22 mouse cellular contexts compared by ENCODE assay signal in the genomic region with DNA sequence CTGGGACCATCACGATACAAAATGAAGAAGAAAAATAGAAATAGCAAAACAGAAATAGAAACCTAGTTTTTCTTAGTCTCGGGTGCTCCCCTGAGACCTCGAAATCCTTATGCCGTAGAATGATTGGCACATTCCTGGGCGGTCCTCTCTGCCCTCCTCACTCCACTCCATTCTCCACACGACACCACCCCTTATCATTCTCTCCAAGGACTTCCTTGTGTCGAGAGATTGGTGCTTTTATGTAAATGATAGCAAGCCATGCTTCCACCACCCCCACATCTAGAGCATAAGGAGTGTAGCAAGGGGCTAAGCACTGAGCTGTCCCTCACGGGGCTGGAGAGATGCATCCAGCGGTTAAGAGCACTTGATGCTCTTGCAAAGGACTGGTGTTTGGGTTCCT.
A peak's percentile ranks its signal among the peaks of the same experiment; 100 is the strongest.
DNase-seq lines count a peak whose midpoint lies in the region; ATAC-seq and TF ChIP-seq lines count a peak whose summit lies in the region.
"Had no signal": no experiment of that assay in that cellular context is flagged by ENCODE, and none has a peak within 500 bp of the region (broad histone marks: within the 10 kb centered on the region; RNA-seq: fewer than 3 reads in every experiment).

No protein-coding gene starts in this region.

- no peak for TF ChIP-seq EP300 in CH12.LX (IDR thresholded peaks at IDR 0.05; ENCODE audit: low read length)
- peak; percentile 73 to 88 for TF ChIP-seq EP300 in MEL (IDR thresholded peaks at IDR 0.05; ENCODE audit: low read depth in 1 of 2, low read length in 2 of 2)

- H3K27ac ChIP-seq in CH12.LX (ENCODE audit: insufficient read depth, low read depth) (no peak overlapping the region), MEL (ENCODE audit: control insufficient read depth, low read depth, low read length) (peak overlapping the region; percentile 28; the same call in 1 of the 2 replicates)
- H3K27ac ChIP-seq in liver, embryonic 16.5 days (ENCODE audit: low read length), result no peak overlapping the region
- H3K27ac ChIP-seq: embryonic facial prominence, embryonic 10.5 days; hindbrain, embryonic 13.5 days; limb, embryonic 15.5 days; midbrain, embryonic 10.5 days had no signal

- H3K9me3 ChIP-seq in CH12.LX (replicated peaks; ENCODE audit: low read length), result no peaks in the 10 kb centered on the region
- H3K9me3 ChIP-seq in MEL (replicated peaks; ENCODE audit: insufficient read depth, low read length), result no peaks in the 10 kb centered on the region
- H3K9me3 ChIP-seq in liver, embryonic 16.5 days (replicated peaks; ENCODE audit: control insufficient read depth, low read length), result no peaks in the 10 kb centered on the region
- H3K9me3 ChIP-seq: embryonic facial prominence, embryonic 10.5 days; hindbrain, embryonic 13.5 days; limb, embryonic 15.5 days; midbrain, embryonic 10.5 days had no signal

- TF ChIP-seq POLR2A in CH12.LX (IDR thresholded peaks at IDR 0.05; ENCODE audit: low read depth, low read length), result no peak
- no peak for TF ChIP-seq POLR2A in MEL (IDR thresholded peaks at IDR 0.05; ENCODE audit: control insufficient read depth in 1 of 2, insufficient read depth in 1 of 2, low read depth in 1 of 2, low read length in 2 of 2, poor library complexity in 1 of 2)

- no peaks in the 10 kb centered on the region for H3K79me2 ChIP-seq in CH12.LX (replicated peaks; ENCODE audit: control insufficient read depth, extremely low read depth, insufficient read depth, poor library complexity, severe bottlenecking)
- H3K79me2 ChIP-seq in MEL (ENCODE audit: control insufficient read depth, insufficient read depth, low read length, poor library complexity), result no peaks in the 10 kb centered on the region

- in situ Hi-C loops in CH12.LX (cut with MboI; ENCODE audit: low pct_ligation_motif_present, low pct_unique_long_range_greater_than_20kb, low sequenced_read_pairs), result no loop called here

- dilution Hi-C loops in CH12.LX (cut with MboI; ENCODE audit: extremely low pct_ligation_motif_present, extremely low pct_unique_long_range_greater_than_20kb, low sequenced_read_pairs), result no loop called here

- peak; percentile 95 for ATAC-seq in liver, embryonic 16.5 days (ENCODE audit: low read depth)
- ATAC-seq: forebrain, postnatal 0 days; midbrain, embryonic 16.5 days had no signal

- TF ChIP-seq RAD21 in CH12.LX (IDR thresholded peaks at IDR 0.05; ENCODE audit: low read depth, low read length) (no peak), MEL (IDR thresholded peaks at IDR 0.05; ENCODE audit: low read depth, low read length) (no peak)

- DNase-seq in CH12.LX (ENCODE audit: extremely low read depth) (no peak), MEL (ENCODE audit: low read depth, low spot score) (peak; percentile 87), liver (peak; percentile 62)
- DNase-seq in layer of hippocampus, postnatal 10 days (ENCODE audit: low spot score in 2 of 2), result no peak
- no peak for DNase-seq in embryo, embryonic 10 days (ENCODE audit: low spot score)
- no peak for DNase-seq in cerebellum, postnatal 4 days (ENCODE audit: low spot score in 2 of 2)
- DNase-seq: adrenal gland, postnatal 14 days; cerebellum, adult 2 months; cerebellum, postnatal 25 days; forebrain, postnatal 0 days; gastrocnemius, postnatal 25 days; heart, adult 18-20 months; kidney, adult 8-10 months; kidney, postnatal 25 days; lung, postnatal 4 days; thymus, adult 18-20 months had no signal

- no peak overlapping the region for H3K9ac ChIP-seq in CH12.LX (ENCODE audit: insufficient read depth, low read depth)
- peak overlapping the region; percentile 19; the same call in 1 of the 2 replicates for H3K9ac ChIP-seq in MEL (ENCODE audit: control insufficient read depth, low read depth, low read length, poor library complexity, severe bottlenecking)
- no peak overlapping the region for H3K9ac ChIP-seq in liver, embryonic 16.5 days (ENCODE audit: low read depth, low read length)
- H3K9ac ChIP-seq: forebrain, postnatal 0 days; hindbrain, embryonic 13.5 days; limb, embryonic 15.5 days had no signal

- peak overlapping the region; percentile 5 for H3K4me2 ChIP-seq in CH12.LX (ENCODE audit: insufficient read depth, low read depth, poor library complexity, severe bottlenecking)
- peak overlapping the region; percentile 36 for H3K4me2 ChIP-seq in liver, embryonic 16.5 days (ENCODE audit: low read depth, low read length)
- H3K4me2 ChIP-seq: hindbrain, embryonic 13.5 days; limb, embryonic 15.5 days had no signal

- 22% methylated on average over 9 of the region's 9 CpGs for WGBS in liver, embryonic 16.5 days (ENCODE audit: insufficient replicate concordance)

- H3K36me3 ChIP-seq in CH12.LX (replicated peaks in 1 of 2; ENCODE audit: control insufficient read depth in 1 of 2, insufficient read depth in 1 of 2, low read length in 1 of 2), result no peaks in the 10 kb centered on the region
- H3K36me3 ChIP-seq in MEL (ENCODE audit: control insufficient read depth in 1 of 2, insufficient read depth in 2 of 2, low read length in 2 of 2), result peaks cover 0 to 10% of the 10 kb centered on the region in 2 experiments; a peak in 2 of 4 replicates
- no peaks in the 10 kb centered on the region for H3K36me3 ChIP-seq in liver, embryonic 16.5 days (ENCODE audit: control insufficient read depth, insufficient read depth)
- H3K36me3 ChIP-seq: embryonic facial prominence, embryonic 10.5 days; hindbrain, embryonic 13.5 days; limb, embryonic 15.5 days; midbrain, embryonic 10.5 days had no signal

- H3K4me3 ChIP-seq in CH12.LX (replicated peaks in 1 of 3; ENCODE audit: low read depth in 2 of 3, low read length in 2 of 3, poor library complexity in 1 of 3) (no peak overlapping the region), MEL (ENCODE audit: control insufficient read depth in 1 of 2, insufficient read depth in 1 of 2, low read depth in 2 of 2, low read length in 2 of 2) (peak overlapping the region; percentile 26 to 49)
- H3K4me3 ChIP-seq in liver, embryonic 16.5 days (ENCODE audit: low read depth, low read length), result no peak overlapping the region
- H3K4me3 ChIP-seq: embryonic facial prominence, embryonic 10.5 days; hindbrain, embryonic 13.5 days; limb, embryonic 15.5 days; midbrain, embryonic 10.5 days had no signal

- H3K4me1 ChIP-seq in CH12.LX (ENCODE audit: control insufficient read depth in 1 of 2, insufficient read depth in 2 of 2) (peaks cover 0 to 6% of the 10 kb centered on the region in 2 experiments; a peak in 3 of 4 replicates), MEL (ENCODE audit: control insufficient read depth in 1 of 2, insufficient read depth in 2 of 2, low read length in 2 of 2) (peaks cover 10% of the 10 kb centered on the region in 2 experiments)
- H3K4me1 ChIP-seq in liver, embryonic 16.5 days (ENCODE audit: control insufficient read depth, low read depth, low read length), result peaks cover 9% of the 10 kb centered on the region
- H3K4me1 ChIP-seq: hindbrain, embryonic 13.5 days; limb, embryonic 15.5 days had no signal

- TF ChIP-seq CTCF in CH12.LX (conservative IDR thresholded peaks at IDR 0.05 in 1 of 2, IDR thresholded peaks at IDR 0.05 in 1 of 2; ENCODE audit: low read depth in 2 of 2, low read length in 2 of 2), result no peak
- no peak for TF ChIP-seq CTCF in MEL (IDR thresholded peaks at IDR 0.05 in 2 of 3, conservative IDR thresholded peaks at IDR 0.05 in 1 of 3; ENCODE audit: control insufficient read depth in 1 of 3, insufficient read depth in 1 of 3, low read depth in 2 of 3, low read length in 3 of 3, poor library complexity in 1 of 3, severe bottlenecking in 1 of 3)

- H3K27me3 ChIP-seq in CH12.LX (replicated peaks) (peaks cover 6% of the 10 kb centered on the region), MEL (ENCODE audit: control insufficient read depth in 1 of 2, insufficient read depth in 2 of 2, low read length in 2 of 2) (no peaks in the 10 kb centered on the region)
- H3K27me3 ChIP-seq in liver, embryonic 16.5 days (ENCODE audit: control insufficient read depth, insufficient read depth, low read depth, low read length), result no peaks in the 10 kb centered on the region
- H3K27me3 ChIP-seq: hindbrain, embryonic 13.5 days; limb, embryonic 15.5 days had no signal

TF ChIP-seq in CH12.LX, 34 proteins besides CTCF, POLR2A, EP300 and RAD21:
- TF ChIP-seq BHLHE40 (IDR thresholded peaks at IDR 0.05; ENCODE audit: low read depth, low read length) (no peak), USF1 (IDR thresholded peaks at IDR 0.05; ENCODE audit: low read depth, low read length) (no peak), ZC3H11A (IDR thresholded peaks at IDR 0.05; ENCODE audit: low read depth, low read length) (no peak), CHD1 (IDR thresholded peaks at IDR 0.05; ENCODE audit: low read depth, low read length) (no peak)
TF ChIP-seq in CH12.LX: peak in this region for 0.

TF ChIP-seq in MEL, 35 proteins besides CTCF, POLR2A, EP300 and RAD21 (continues in another document):
- TF ChIP-seq RCOR1 (IDR thresholded peaks at IDR 0.05; ENCODE audit: low read depth, low read length), result peak; percentile 84
- no peak for TF ChIP-seq POLR2AphosphoS5 (IDR thresholded peaks at IDR 0.05; ENCODE audit: borderline replicate concordance, low read depth, low read length)
- peak; percentile 61 for TF ChIP-seq SIN3A (IDR thresholded peaks at IDR 0.05; ENCODE audit: low read length)
- TF ChIP-seq NELFE (IDR thresholded peaks at IDR 0.05; ENCODE audit: low read depth, low read length), result no peak
- peak; percentile 75 for TF ChIP-seq MYC (IDR thresholded peaks at IDR 0.05; ENCODE audit: low read depth, low read length)
- no peak for TF ChIP-seq NRF1 (IDR thresholded peaks at IDR 0.05; ENCODE audit: insufficient read depth, low read depth, low read length, poor library complexity, severe bottlenecking)
- no peak for TF ChIP-seq GABPA (IDR thresholded peaks at IDR 0.05; ENCODE audit: low read depth, low read length)
- TF ChIP-seq JUND (IDR thresholded peaks at IDR 0.05; ENCODE audit: low read depth, low read length), result no peak
- TF ChIP-seq POLR2AphosphoS2 (IDR thresholded peaks at IDR 0.05; ENCODE audit: low read length), result no peak
- TF ChIP-seq UBTF (IDR thresholded peaks at IDR 0.05; ENCODE audit: borderline replicate concordance, insufficient read depth, low read depth, low read length), result no peak
- TF ChIP-seq TBP (IDR thresholded peaks at IDR 0.05; ENCODE audit: low read depth, low read length), result 0 out of 2 replicates have a peak, but pooled peaks have one; percentile 13
- TF ChIP-seq ETS1 (IDR thresholded peaks at IDR 0.05; ENCODE audit: low read depth, low read length), result peak; percentile 58
- TF ChIP-seq TAL1 (IDR thresholded peaks at IDR 0.05; ENCODE audit: low read length), result peak; percentile 75
- no peak for TF ChIP-seq KAT2A (conservative IDR thresholded peaks at IDR 0.05; ENCODE audit: low read depth, low read length)
- peak; percentile 93 for TF ChIP-seq TCF12 (IDR thresholded peaks at IDR 0.05; ENCODE audit: low read depth, low read length)
- TF ChIP-seq BHLHE40 (IDR thresholded peaks at IDR 0.05; ENCODE audit: borderline replicate concordance, low read depth, low read length), result no peak
- no peak for TF ChIP-seq MYB (IDR thresholded peaks at IDR 0.05; ENCODE audit: low read depth, low read length)
- TF ChIP-seq ZKSCAN1 (IDR thresholded peaks at IDR 0.05; ENCODE audit: low read depth, low read length), result no peak
- TF ChIP-seq MXI1 (IDR thresholded peaks at IDR 0.05; ENCODE audit: low read depth, low read length), result peak; percentile 57
- no peak for TF ChIP-seq CHD1 (IDR thresholded peaks at IDR 0.05; ENCODE audit: low read depth, low read length)

Comparison
In these comparisons a context has a peak if more than half of its experiments do, and no peak if none do; other contexts are left out.
1. DNase-seq: peak in MEL (single experiment) and liver (single experiment); none in CH12.LX (single experiment), layer of hippocampus, postnatal 10 days (0 of 2), embryo, embryonic 10 days (single experiment) and cerebellum, postnatal 4 days (0 of 2).
2. H3K4me3 ChIP-seq: peak in MEL (2 of 2); none in CH12.LX (0 of 3) and liver, embryonic 16.5 days (single experiment).
3. Of the 35 proteins assayed by ChIP-seq in both MEL and CH12.LX: peak only in MEL: ELF1, EP300, ETS1, MAX, MAZ, MEF2A and 6 more; only in CH12.LX: none; in both: none; in neither: 23.